Mouse (Mus musculus) midbrain, embryonic 13.5 days (tissue): Measurements from ENCODE around the gene Ebf1. TPM values are rescaled to one million over a fixed set of nuclear protein-coding genes. Genes with fewer than 3 reads are reported as not detected.

ENCODE experiments used
- ATAC-seq: fragments of 200-750 bp; cut with Nextera tagmentation; 2 replicates; pipeline ENCODE4 v1.8.0; 2017; ENCODE audit warnings: mild to moderate bottlenecking, moderate TSS enrichment, moderate library complexity
- H3K27ac ChIP-seq: fragments of 300-500 bp; sonication (generic); 2 replicates; pipeline ENCODE4 v1.5.1; 2015; ENCODE audit warnings: inconsistent platforms, mild to moderate bottlenecking, moderate library complexity
- H3K27me3 ChIP-seq: fragments of 300-500 bp; sonication (generic); 2 replicates; pipeline ENCODE4 v1.6.1; 2015; ENCODE audit warnings: mild to moderate bottlenecking, inconsistent platforms
- H3K36me3 ChIP-seq: fragments of 300-500 bp; sonication (generic); 2 replicates; pipeline ENCODE4 v1.6.1; 2015; ENCODE audit warnings: mild to moderate bottlenecking, inconsistent platforms
- H3K4me1 ChIP-seq: fragments of 300-500 bp; sonication (generic); replicated peaks from 2 replicates; pipeline ENCODE4 v1.6.1; 2015; ENCODE audit warnings: inconsistent platforms
- H3K4me2 ChIP-seq: fragments of 300-500 bp; sonication (generic); replicated peaks from 2 replicates; pipeline ENCODE4 v1.6.1; 2015; ENCODE audit warnings: moderate library complexity, mild to moderate bottlenecking, inconsistent platforms
- H3K4me3 ChIP-seq: fragments of 300-500 bp; sonication (generic); replicated peaks from 2 replicates; pipeline ENCODE4 v1.5.1; 2015; ENCODE audit warnings: mild to moderate bottlenecking, inconsistent platforms
- H3K9ac ChIP-seq: fragments of 300-500 bp; sonication (generic); replicated peaks from 2 replicates; pipeline ENCODE4 v1.6.1; 2015; ENCODE audit warnings: mild to moderate bottlenecking, inconsistent platforms
- H3K9me3 ChIP-seq: fragments of 300-500 bp; sonication (generic); 2 replicates; pipeline ENCODE4 v1.6.1; 2016; ENCODE audit warnings: mild to moderate bottlenecking, inconsistent platforms
- WGBS: fragments of 180-500 bp; shearing (Covaris S2); methylation state at CpG from one replicate; pipeline ENCODE4 v1.1.7; 2015; 5-methylcytosine and 5-hydroxymethylcytosine counted together
- polyA plus RNA-seq: library from polyadenylated mRNA; unstranded; fragments of >200 nt; fragmentation: Nextera tagmentation; extraction: Ambion mirVana; gene quantifications from 2 replicates; pipeline ENCODE4 v1.2.1, GENCODE M21; 2015

The Ebf1 gene
- polyA plus RNA-seq, 1 experiment from 2014 or later: 94.0 TPM

GRCm38 (mm10) chr11:44620694-44621446 is 3.8 kb downstream of the Ebf1 start:
- Histone ChIP-seq H3K4me2 (peak overlapping the region; percentile 79), H3K36me3 (no peaks in the 10 kb centered on the region), H3K4me3 (peak overlapping the region; percentile 71), H3K4me1 (peaks cover 45% of the 10 kb centered on the region), H3K27ac (peak overlapping the region; percentile 77), H3K9ac (peak overlapping the region; percentile 93), H3K27me3 (peaks cover 46% of the 10 kb centered on the region), H3K9me3 (no peaks in the 10 kb centered on the region)
- WGBS: 27% methylated on average over 16 of the region's 19 CpGs
- no peak for ATAC-seq

GRCm38 (mm10) chr11:44621615-44622014 is 4.5 kb downstream of the Ebf1 start:
- Histone ChIP-seq H3K4me2 (peak overlapping the region; percentile 79), H3K4me1 (peaks cover 45% of the 10 kb centered on the region), H3K27me3 (peaks cover 39% of the 10 kb centered on the region), H3K27ac (peak overlapping the region; percentile 77), H3K9ac (peak overlapping the region; percentile 93), H3K36me3 (no peaks in the 10 kb centered on the region), H3K4me3 (peak overlapping the region; percentile 71), H3K9me3 (no peaks in the 10 kb centered on the region)
- ATAC-seq: no peak
- WGBS: 26% methylated on average over 10 of the region's 10 CpGs

- Histone ChIP-seq H3K4me3 (peak overlapping the region; percentile 71), H3K4me2 (peak overlapping the region; percentile 79), H3K9ac (peak overlapping the region; percentile 93; the same call in 1 of the 2 replicates), H3K27ac (0 out of 2 replicates have a peak overlapping the region, but pooled peaks have one; percentile 30), H3K27me3 (peaks cover 38% of the 10 kb centered on the region), H3K36me3 (no peaks in the 10 kb centered on the region), H3K4me1 (peaks cover 47% of the 10 kb centered on the region), H3K9me3 (no peaks in the 10 kb centered on the region)
- no peak for ATAC-seq
- 22% methylated on average over 11 of the region's 11 CpGs for WGBS
Measured at GRCm38 (mm10) chr11:44622023-44622731, 5.1 kb downstream of the Ebf1 start.

- H3K27ac ChIP-seq: no peak overlapping the region
- H3K4me1 ChIP-seq: peaks cover 64% of the 10 kb centered on the region
- H3K9me3 ChIP-seq: no peaks in the 10 kb centered on the region
- H3K9ac ChIP-seq: no peak overlapping the region
- 76% methylated on average over 5 of the region's 5 CpGs for WGBS
- no peak for ATAC-seq
- H3K4me3 ChIP-seq: no peak overlapping the region
- H3K36me3 ChIP-seq: no peaks in the 10 kb centered on the region
- peaks cover 31% of the 10 kb centered on the region for H3K27me3 ChIP-seq
- H3K4me2 ChIP-seq: 0 out of 2 replicates have a peak overlapping the region, but pooled peaks have one; percentile 10
Measured at GRCm38 (mm10) chr11:44624564-44624963, 7.4 kb downstream of the Ebf1 start.

- H3K9me3 ChIP-seq: no peaks in the 10 kb centered on the region
- H3K9ac ChIP-seq: no peak overlapping the region; the same call in 1 of the 2 replicates
- peak overlapping the region; percentile 39 for H3K27ac ChIP-seq
- H3K27me3 ChIP-seq: peaks cover 18% of the 10 kb centered on the region
- H3K4me2 ChIP-seq: peak overlapping the region; percentile 41
- peak overlapping the region; percentile 8; the same call in 1 of the 2 replicates for H3K4me3 ChIP-seq
- ATAC-seq: no peak
- no peaks in the 10 kb centered on the region for H3K36me3 ChIP-seq
- 73% methylated on average over 10 of the region's 10 CpGs for WGBS
- peaks cover 55% of the 10 kb centered on the region for H3K4me1 ChIP-seq
Measured at GRCm38 (mm10) chr11:44626065-44626464, 8.9 kb downstream of the Ebf1 start.

GRCm38 (mm10) chr11:44628412-44628811 is 11.3 kb downstream of the Ebf1 start:
- Histone ChIP-seq H3K4me2 (no peak overlapping the region), H3K27me3 (0 out of 2 replicates have a peak, but pooled peaks cover 4% of the 10 kb centered on the region), H3K27ac (peak overlapping the region; percentile 15; the same call in 1 of the 2 replicates), H3K4me3 (no peak overlapping the region), H3K9ac (no peak overlapping the region), H3K36me3 (no peaks in the 10 kb centered on the region), H3K4me1 (peaks cover 61% of the 10 kb centered on the region), H3K9me3 (no peaks in the 10 kb centered on the region)
- WGBS: 37% methylated on average over 4 of the region's 4 CpGs
- ATAC-seq: no peak

- 81% methylated on average over 15 of the region's 15 CpGs for WGBS
- H3K4me2 ChIP-seq: no peak overlapping the region
Measured at GRCm38 (mm10) chr11:44632064-44632968, 15.2 kb downstream of the Ebf1 start.

GRCm38 (mm10) chr11:44633001-44633693 is 16.0 kb downstream of the Ebf1 start:
- Histone ChIP-seq H3K9ac (no peak overlapping the region), H3K4me1 (peaks cover 55% of the 10 kb centered on the region), H3K27ac (no peak overlapping the region), H3K36me3 (no peaks in the 10 kb centered on the region), H3K9me3 (no peaks in the 10 kb centered on the region), H3K27me3 (no peaks in the 10 kb centered on the region), H3K4me2 (no peak overlapping the region), H3K4me3 (no peak overlapping the region)
- no peak for ATAC-seq
- 92% methylated on average over 2 of the region's 2 CpGs for WGBS

More at GRCm38 (mm10) chr11:44632064-44632968, 15.2 kb downstream of the Ebf1 start:
- 0 out of 2 replicates have a peak, but pooled peaks have one; percentile 11 for ATAC-seq
- Histone ChIP-seq H3K4me3 (no peak overlapping the region), H3K9ac (no peak overlapping the region), H3K36me3 (no peaks in the 10 kb centered on the region), H3K27me3 (no peaks in the 10 kb centered on the region), H3K9me3 (no peaks in the 10 kb centered on the region), H3K27ac (no peak overlapping the region), H3K4me1 (peaks cover 57% of the 10 kb centered on the region)

- peaks cover 43% of the 10 kb centered on the region for H3K4me1 ChIP-seq
- H3K27me3 ChIP-seq: no peaks in the 10 kb centered on the region
- no peaks in the 10 kb centered on the region for H3K36me3 ChIP-seq
- H3K9ac ChIP-seq: no peak overlapping the region
- no peaks in the 10 kb centered on the region for H3K9me3 ChIP-seq
- H3K4me3 ChIP-seq: no peak overlapping the region
- 74% methylated on average over 6 of the region's 6 CpGs for WGBS
- no peak for ATAC-seq
- H3K4me2 ChIP-seq: no peak overlapping the region
- peak overlapping the region; percentile 31; the same call in 1 of the 2 replicates for H3K27ac ChIP-seq
Measured at GRCm38 (mm10) chr11:44634552-44635193, 17.6 kb downstream of the Ebf1 start.

GRCm38 (mm10) chr11:44636241-44636640 is 19.1 kb downstream of the Ebf1 start:
- WGBS: 93% methylated on average over 1 of the region's 1 CpGs
- H3K9me3 ChIP-seq: no peaks in the 10 kb centered on the region
- H3K27ac ChIP-seq: no peak overlapping the region
- no peak overlapping the region for H3K9ac ChIP-seq
- no peak overlapping the region for H3K4me3 ChIP-seq
- H3K4me2 ChIP-seq: no peak overlapping the region
- no peaks in the 10 kb centered on the region for H3K27me3 ChIP-seq
- H3K4me1 ChIP-seq: peaks cover 36% of the 10 kb centered on the region
- no peaks in the 10 kb centered on the region for H3K36me3 ChIP-seq
- ATAC-seq: no peak
